Mouse (Mus musculus) embryo, embryonic 11 days (tissue): Measurements from ENCODE around the gene Agap2.
A peak's percentile ranks its signal among the peaks of the same experiment; 100 is the strongest.
"Not testable (repeated sequence)": the region's sequence is repeated elsewhere in the genome, so short reads cannot be mapped to it uniquely, and the experiment has no call there.

Experiments used
- DNase-seq: peaks from one replicate; pipeline ENCODE4 v3.0.0-alpha.2; 2015

The Agap2 gene

DNA sequence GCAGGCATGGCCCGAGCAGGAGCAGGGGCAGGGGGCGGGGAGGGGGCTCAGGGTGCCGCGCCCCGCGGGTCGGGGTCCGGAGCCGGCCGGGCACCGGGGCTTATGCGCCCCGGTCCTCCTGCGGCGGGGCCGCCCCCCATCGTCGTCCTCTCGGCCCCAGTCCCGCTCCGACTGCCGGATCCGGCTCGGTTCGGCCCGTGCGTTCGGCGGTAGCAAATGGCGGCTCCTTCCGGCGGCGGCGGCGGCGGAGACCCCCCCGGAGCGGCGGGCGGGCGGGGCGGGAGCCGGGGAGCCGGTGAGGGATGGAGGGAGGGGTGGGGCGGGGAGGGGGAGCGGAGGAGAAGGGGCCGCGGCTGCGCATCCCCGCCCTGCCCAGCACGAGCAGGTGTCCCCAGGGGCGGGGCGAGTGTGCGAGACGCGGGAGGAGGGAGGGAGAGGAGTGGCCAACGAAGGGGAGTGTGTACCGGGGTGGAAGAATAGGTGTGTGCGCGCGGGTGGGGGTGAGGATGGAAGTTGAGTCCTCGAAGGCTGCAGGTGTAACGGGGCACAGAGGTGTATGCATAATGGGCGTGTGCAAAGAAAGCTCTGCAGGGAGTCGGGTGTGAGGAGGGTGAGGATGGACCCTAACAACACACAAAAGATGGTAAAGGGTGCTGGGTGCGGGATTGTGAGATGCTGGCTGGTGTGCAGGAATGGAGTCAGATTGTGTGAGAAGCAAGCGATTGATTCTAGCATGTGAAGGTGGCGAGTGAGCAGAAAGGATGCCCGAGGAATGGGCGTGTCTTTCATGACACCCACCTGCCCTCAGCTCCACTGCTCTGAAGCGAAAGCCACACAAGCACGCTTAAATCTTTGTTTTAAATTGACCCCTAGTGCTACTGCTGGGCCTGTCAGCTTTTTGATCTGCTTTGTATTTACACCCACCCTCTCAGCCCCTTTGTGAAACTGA lies 14.8 kb upstream of the Agap2 start, which contains the start of gene March9:
March9 (minus strand) TSS at position 217 of the 949 bp plus-strand sequence.
- peak; percentile 87 for DNase-seq

DNA sequence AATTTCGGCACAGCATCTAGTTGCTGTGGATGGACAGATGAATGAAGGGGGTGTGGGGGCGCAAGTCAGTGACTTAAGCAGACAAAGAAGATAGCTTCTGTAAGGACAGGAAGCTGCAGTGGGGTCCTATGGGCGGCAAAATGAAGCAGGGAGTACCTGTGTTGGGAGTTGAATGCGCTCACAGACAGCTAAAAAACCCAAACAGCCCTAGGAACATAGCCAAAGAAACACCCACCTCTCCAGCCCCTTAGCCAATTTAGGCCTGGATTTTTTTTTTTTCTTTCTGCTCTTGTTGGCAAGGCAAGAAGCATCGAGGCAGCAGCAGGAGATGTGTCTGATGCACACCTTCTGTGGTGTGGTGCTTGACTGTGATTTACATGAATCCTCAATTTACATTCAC lies 14.0 kb upstream of the Agap2 start:
- DNase-seq: no peak

DNA sequence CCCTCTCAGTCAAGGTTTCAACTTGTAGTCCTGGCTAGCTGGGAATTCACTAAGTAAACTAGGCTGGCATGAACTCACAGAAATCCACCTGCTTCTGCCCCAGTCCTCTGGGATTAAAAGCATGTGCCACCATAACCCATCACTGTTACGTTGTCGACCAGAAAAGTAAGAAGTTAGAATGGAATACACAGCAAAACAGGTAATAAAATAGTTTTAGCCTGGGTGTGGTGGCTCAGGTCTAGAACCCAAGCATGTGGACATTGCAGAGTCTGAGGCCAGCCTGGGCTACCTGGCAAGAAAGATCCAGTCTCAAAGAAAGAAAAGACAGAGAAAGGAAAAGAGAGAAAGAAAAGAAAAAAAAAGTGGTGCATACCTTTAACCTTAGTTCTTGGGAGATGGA lies 13.6 kb upstream of the Agap2 start:
- no peak for DNase-seq

DNA sequence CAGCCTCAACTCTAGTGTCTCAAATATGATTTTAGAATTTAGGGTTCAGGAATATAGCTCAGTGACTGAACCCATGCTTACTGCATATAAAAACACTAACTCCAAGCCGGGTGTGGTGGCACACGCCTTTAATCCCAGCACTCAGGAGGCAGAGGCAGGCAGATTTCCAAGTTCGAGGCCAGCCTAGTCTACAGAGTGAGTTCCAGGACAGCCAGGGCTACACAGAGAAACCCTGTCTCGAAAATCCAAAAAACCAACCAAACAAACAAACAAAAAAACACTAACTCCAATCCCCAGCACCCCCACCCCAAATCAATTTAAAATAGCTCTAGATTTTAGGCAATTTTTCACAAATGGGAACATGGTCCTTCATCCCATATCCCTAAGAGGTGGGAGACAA lies 13.0 kb upstream of the Agap2 start:
- not testable (repeated sequence) for DNase-seq

DNA sequence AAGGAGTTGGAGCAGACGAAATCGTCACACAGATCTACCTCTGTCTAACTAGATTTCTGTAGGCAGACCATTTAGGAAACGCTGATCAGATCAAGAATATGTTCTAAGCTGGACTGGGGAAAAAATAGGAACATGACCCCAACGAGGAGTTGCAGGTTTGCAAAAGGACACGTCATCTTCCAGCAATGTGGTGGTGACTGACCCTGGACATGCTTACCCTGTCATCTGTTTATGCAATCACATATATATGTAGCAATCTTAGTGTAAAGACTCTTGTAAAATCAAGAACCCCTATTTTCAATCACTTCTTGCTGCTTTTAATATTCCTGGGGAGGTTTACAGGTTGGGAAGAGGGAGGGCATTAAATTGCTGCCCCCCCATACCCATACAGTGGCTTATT lies 12.6 kb upstream of the Agap2 start:
- no peak for DNase-seq

DNA sequence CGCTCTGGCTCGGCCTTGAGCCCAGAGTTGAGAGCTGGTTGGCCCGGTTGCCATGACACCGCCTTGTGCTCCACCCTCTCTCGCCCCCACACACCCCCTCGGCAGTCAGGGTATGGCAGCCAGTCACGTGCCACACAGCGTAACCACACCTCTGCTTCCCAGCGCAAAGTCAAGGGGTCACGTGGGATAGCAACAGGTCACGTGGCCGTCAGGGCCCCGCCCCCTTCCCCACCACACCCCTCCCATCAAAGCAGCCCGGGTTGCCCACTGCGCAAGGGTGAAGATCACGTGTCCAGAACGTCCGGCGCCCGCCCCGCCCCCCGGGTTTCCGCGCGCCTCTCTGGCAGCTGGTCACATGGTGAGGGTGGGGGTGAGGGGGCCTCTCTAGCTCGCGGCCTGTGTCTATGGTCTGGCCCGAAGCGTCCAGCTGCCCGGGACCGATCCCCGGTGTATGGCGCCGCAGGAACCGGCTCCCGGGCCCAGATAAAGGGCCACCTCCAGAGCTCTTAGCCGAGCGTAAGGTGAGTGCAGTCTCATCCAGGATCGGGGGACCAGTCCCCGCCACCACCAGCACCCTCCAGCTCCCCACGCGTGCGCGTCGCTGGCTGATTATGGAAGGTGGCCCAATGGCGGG lies 11.7 kb upstream of the Agap2 start, which contains the start of gene Cdk4:
Cdk4 (plus strand) TSS at position 296 of the 634 bp plus-strand sequence.
- DNase-seq: peak; percentile 99

DNA sequence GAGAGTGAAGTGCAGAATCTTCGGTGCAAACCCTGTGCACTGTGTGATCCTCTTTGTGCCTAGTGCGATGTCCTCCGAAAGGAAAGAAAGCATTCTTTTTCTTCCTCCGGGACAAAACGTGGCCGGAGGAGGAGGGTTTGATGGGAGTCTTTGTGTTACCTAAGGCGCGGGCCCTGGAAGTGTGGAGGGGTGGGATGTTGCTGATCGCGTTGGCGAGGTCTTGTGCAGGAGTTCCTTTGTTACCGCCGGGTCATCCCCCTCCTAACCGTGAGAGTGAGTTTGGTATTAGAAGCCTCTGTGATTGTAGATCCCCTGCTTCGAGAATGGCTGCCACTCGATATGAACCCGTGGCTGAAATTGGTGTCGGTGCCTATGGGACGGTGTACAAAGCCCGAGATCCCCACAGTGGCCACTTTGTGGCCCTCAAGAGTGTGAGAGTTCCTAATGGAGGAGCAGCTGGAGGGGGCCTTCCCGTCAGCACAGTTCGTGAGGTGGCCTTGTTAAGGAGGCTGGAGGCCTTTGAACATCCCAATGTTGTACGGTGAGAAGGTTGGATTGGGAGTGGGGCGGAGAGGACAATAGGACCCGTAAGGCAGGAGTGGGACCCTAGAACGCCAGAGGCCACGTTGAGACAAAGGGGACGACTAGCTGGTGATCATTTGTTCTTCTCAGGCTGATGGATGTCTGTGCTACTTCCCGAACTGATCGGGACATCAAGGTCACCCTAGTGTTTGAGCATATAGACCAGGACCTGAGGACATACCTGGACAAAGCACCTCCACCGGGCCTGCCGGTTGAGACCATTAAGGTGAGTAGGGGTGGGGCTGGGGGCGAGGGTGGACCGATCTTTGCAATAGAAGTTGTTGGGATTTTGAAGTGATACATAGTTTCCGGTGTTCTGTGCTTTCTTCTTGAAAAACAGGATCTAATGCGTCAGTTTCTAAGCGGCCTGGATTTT lies 10.9 kb upstream of the Agap2 start:
- no peak for DNase-seq

DNA sequence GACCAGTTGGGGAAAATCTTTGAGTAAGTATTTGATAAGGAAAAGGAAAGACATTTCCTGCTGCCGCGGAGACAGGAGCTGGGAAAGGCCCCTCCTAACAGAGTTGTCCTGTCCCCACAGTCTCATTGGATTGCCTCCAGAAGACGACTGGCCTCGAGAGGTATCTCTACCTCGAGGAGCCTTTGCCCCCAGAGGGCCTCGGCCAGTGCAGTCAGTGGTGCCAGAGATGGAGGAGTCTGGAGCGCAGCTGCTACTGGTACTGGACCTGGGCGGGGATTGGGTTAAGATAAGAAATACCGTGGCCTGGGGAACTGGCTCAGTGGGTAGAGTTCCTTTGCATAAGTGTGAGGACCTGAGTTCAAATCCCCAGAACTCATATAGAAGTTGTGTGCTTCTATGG lies 9.1 kb upstream of the Agap2 start:
- no peak for DNase-seq

DNA sequence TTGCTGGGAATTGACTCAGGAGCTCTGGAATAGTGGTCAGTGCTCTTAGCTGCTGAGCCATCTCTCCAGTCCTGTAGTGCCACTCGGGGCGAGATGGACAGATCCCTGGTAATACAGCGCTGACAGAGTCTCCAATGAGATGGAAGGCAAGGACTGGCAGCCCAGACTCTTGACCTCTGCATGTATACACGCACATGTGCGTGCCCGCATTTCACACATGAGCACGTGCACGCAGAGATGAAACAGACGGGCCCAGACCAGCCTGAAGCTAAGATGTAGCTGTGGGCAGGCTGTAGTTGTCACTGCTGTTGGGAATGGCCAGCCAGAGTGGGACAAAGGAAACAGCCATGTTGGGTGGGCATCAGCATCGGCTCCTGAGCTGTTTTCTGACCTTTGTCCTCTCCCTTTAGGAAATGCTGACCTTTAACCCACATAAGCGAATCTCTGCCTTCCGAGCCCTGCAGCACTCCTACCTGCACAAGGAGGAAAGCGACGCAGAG lies 8.5 kb upstream of the Agap2 start:
- no peak for DNase-seq

DNA sequence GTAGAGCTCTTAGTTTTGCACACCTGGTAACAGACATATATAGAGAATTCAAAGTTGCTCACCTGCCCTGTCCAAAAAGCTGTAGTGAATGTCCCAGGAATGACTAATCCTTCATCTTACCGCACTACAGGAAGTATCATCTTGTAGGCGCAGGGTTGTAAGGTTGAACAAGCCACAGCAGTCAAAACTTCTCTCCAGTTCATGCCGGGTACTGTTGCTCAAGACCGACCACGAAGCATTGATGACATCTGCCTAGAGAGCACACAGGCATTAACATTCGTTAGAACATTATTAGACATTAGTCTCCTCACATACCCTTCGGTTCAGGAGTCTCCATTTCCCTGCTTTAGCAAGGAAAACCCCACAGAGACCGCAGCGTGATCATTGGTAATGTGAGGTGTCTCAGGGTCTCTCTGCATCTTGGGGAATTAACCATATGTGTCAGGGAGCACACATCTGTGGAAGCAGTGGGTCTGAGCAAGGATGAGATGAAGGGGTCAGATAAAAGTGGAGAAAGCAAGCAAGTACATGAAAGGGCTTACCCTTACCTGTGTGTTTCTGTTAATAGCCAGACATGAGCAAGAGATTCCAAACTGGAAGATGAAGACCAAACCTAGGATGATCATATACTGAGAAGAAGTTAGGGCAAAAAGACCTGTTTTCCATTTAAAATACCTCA lies 6.6 kb upstream of the Agap2 start:
- no peak for DNase-seq

DNA sequence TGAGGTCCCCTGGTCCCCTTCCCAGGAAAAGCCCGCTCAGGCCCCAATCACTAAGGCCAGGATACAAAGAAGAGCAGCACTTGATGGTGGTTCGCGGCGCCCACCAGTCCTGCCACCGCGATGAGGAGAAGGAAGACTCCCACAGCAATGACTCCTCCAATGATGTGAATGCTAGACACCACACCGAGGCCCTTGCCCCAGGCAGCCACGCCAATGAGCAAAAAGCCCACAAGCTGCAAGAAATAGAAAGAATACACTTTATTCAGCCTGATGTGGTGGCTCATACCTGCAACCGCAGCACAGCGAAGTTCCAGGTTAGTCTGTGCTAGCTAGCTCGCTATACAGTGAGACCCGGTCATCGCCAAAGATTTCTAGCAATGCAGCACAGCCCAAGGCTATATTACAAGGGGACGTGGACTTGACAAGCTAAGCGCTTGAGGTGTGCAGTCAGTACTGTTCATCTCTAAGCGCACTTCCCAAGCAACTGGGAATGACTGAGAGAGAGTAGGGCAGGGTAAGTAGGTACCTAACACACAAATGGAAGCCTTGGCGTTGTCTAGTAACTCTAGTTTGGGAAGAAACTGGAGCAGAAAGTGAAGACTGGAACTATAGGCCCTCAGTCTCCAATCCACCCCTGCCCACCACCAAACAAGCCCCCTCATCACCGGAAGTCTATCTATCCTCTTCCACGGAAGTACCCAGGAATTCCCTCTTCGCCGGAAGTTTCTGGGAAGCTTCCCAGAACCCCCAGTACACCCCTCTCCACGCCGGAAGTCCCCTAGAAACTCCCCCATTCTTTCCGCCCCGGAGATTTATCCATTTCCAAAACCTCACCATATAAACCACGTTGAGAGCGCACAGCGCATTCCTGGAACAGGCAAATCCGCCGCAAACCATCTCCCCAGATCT lies 5.5 kb upstream of the Agap2 start:
- DNase-seq: peak; percentile 86

DNA sequence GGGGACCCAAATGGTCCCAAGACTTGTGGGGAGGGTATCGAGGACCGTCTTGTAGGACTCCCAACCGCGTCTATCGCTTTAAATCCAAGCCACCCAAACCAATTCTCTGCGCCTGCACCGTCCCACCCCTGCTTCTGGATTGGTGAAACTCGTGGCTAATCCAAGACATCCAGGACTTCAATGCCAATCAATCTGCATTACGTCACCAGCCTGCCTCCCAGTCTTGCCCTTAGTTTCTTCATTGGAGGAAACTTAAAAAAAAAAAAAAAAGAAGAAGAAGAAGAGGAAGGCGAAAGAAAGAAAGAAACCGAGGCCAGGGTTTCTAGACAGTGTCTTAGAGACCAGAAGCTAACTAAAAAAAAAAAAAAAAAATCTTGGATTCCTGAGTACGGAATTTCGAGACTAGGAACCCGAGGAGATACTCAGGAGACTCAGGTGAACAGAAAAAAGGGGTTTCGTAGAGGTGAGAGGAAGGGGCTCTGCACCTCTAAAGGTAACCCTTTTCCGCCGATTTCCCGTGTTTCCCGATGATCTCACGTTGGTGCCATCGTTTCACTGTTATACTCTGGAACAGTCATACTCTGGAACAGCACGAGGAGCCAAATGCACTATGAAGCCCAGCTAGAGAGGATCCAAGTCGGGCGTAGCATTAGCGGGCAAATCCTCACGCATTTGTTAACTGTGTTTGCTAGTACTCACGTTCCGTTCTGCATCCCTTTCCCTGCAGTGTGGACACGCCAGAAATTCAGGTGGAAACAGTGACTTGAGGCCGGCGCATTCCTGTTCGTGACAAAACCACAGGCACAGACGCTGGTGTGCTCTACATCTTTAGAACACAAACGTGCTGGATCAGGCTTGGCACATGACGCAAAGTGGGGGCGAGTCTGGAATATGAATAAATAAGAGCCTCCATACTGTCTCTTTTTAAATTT lies 4.6 kb upstream of the Agap2 start, which contains the start of gene Tspan31:
Tspan31 (minus strand) TSS at position 75 of the 932 bp plus-strand sequence.
- peak; percentile 96 for DNase-seq

DNA sequence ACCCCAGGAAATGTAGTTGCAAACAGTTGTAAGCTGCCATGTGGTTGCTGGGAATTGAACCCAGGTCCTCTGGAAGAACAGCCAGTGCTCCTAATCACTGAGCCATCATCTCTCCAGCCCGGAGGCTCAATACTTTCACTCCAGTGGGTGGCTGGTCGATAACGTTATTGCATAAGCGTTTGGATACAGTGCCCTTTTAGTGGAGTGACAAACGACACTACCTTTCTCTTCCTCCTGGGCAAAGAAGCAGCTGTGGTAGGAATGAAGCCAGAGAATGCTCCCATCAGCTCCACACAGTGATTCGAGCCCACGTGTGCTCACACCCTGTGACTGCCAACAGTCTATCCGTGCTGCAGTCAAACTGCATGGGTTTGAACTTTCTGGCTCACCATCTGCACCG lies 3.9 kb upstream of the Agap2 start:
- DNase-seq: no peak

DNA sequence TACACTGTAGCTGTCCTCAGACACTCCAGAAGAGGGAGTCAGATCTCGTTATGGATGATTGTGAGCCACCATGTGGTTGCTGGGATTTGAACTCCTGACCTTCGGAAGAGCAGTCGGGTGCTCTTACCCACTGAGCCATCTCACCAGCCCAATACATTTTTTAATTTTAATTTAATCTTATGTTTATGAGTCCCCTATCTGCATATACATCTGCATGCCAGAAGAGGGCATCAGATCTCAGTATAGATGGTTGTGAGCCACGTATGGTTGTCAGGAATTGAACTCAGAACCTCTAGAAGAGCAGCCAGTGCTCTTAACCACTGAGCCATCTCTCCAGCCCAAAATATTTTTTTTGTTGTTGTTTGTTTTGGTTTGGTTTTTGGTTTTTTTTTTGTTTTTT lies 2.8 kb upstream of the Agap2 start:
- not testable (repeated sequence) for DNase-seq

DNA sequence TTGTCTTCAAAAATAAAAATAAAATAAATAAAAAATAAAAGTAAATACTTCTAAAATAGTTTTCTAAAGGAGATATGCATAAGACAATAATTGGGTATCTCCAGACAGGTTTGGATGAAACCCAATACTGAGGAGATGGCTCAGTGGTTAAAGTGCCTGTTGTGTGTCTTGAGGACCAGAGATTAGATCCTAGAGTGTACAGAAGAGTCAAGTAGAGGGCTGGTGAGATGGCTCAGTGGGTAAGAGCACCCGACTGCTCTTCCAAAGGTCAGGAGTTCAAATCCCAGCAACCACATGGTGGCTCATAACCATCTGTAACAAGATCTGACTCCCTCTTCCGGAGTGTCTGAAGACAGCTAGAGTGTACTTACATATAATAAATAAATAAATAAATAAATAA lies 2.1 kb upstream of the Agap2 start:
- not testable (repeated sequence) for DNase-seq

DNA sequence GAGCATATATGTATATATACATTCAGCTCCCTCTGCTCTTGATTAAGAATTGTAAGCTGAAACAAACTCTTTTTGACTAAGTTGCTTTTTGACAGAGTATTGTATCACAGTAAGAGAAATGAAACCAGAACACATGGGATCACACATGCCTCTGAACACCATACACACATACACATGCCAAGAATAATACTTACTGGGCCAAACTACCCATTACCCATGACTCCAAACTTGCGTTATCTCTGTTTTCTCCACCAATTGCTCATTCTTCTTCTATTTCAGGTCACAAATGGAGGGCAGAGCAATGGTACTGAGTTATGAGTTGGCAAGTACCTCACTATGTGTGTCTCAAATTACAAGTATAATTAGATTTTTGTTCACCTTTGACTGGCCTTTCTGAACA lies 1.1 kb upstream of the Agap2 start:
- DNase-seq: no peak

DNA sequence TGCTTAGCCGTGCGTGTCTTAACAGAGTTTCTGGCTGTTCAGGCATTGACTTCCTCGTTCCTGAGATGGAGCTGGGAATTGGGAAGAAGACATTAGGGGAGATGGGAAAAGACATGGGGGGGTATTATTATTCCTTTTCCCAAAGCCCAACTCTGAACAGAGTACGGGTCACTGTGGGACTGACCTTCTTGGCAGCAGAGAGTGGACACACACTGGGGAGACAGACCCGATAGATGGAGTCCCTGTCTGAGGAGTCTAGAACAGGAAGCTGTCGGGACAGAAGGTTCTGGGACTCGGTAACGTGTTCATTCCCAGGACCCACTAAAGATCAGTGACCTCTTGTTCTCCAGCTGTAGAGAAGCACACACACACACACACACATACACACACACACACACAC lies 567 bp downstream of the Agap2 start:
- no peak for DNase-seq

DNA sequence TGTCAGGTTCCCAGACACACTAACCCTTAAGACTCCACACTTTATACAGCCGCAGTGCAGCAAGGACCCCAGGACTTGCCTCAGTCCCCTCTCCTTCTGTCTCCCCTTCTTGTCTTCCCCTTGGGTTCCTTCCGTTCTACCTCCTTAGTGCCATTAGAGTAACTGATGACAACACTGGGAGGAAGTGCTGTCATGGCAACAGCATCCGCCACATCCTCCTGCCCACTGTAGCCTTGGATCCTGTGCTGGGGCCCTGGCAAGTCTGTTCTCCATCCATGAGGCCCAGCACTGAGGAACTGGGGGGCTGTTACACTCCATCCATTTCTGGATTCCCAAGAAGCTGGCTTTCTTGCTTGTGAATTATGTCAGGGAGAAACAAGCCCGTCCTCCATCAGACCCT lies 998 bp downstream of the Agap2 start:
- no peak for DNase-seq

DNA sequence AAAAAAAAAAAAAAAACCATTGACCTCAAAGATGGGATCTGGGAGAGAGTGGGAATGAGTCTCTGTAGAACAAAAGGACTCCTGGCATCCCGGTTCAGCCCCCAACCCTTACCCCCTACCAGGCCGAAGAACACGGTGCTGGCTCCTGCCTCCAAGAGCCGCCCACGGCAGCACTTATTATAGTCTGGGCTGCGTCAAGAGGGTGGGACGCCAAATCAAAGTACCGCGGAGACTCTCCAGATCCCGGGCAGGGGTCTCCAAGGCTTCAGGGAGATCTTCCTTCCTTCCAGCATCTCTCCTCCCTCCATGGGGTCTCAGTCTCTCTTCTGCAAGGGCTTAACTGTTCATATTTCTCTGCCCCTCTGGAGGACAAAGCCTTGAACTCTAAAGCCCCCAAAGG lies 2.4 kb downstream of the Agap2 start:
- DNase-seq: no peak
